Mouse (Mus musculus): ENCODE data around the gene Plp2.
"Not testable (repeated sequence)": the region's sequence is repeated elsewhere in the genome, so short reads cannot be mapped to it uniquely, and the experiment has no call there.

The Plp2 gene

GRCm38 (mm10) chrX:7670921-7671623 lies at the start of gene Plp2:
Gene Plp2, minus strand, starts transcription at chrX:7671390.
- no peak for DNase-seq (ENCODE audit: low read depth, low spot score)

GRCm38 (mm10) chrX:7716058-7716457 lies 44.9 kb upstream of the Plp2 start:
- not testable (repeated sequence) for DNase-seq (ENCODE audit: low read depth, low spot score)

GRCm38 (mm10) chrX:7714135-7714899 lies 43.1 kb upstream of the Plp2 start, which contains the start of gene Wdr45:
Gene Wdr45, plus strand, starts transcription at chrX:7714333.
- peak; percentile 85 for DNase-seq (ENCODE audit: low read depth, low spot score)

GRCm38 (mm10) chrX:7713764-7714134 lies 42.6 kb upstream of the Plp2 start:
- not testable (repeated sequence) for DNase-seq (ENCODE audit: low read depth, low spot score)

- DNase-seq (ENCODE audit: low read depth, low spot score), result peak; percentile 80
Observed at GRCm38 (mm10) chrX:7696954-7697381, 25.8 kb upstream of the Plp2 start, which contains the start of gene Gpkow. Gene Gpkow, plus strand, starts transcription at chrX:7697131.

GRCm38 (mm10) chrX:7696520-7696919 lies 25.3 kb upstream of the Plp2 start:
- no peak for DNase-seq (ENCODE audit: low read depth, low spot score)

GRCm38 (mm10) chrX:7692862-7693261 lies 21.7 kb upstream of the Plp2 start:
- no peak for DNase-seq (ENCODE audit: low read depth, low spot score)

- no peak for DNase-seq (ENCODE audit: low read depth, low spot score)
Observed at GRCm38 (mm10) chrX:7690486-7690885, 19.3 kb upstream of the Plp2 start.

GRCm38 (mm10) chrX:7688321-7688720 lies 17.1 kb upstream of the Plp2 start:
- DNase-seq (ENCODE audit: low read depth, low spot score), result no peak

- no peak for DNase-seq (ENCODE audit: low read depth, low spot score)
Observed at GRCm38 (mm10) chrX:7680864-7681263, 9.7 kb upstream of the Plp2 start, which contains the start of gene Magix. Gene Magix, minus strand, starts transcription at chrX:7681251.

GRCm38 (mm10) chrX:7680057-7680412 lies 8.8 kb upstream of the Plp2 start:
- DNase-seq (ENCODE audit: low read depth, low spot score), result no peak

- DNase-seq (ENCODE audit: low read depth, low spot score), result peak; percentile 69
Observed at GRCm38 (mm10) chrX:7679405-7680056, 8.3 kb upstream of the Plp2 start.

GRCm38 (mm10) chrX:7678986-7679385 lies 7.8 kb upstream of the Plp2 start:
- no peak for DNase-seq (ENCODE audit: low read depth, low spot score)

- DNase-seq (ENCODE audit: low read depth, low spot score), result no peak
Observed at GRCm38 (mm10) chrX:7675001-7675380, 3.8 kb upstream of the Plp2 start.

- DNase-seq (ENCODE audit: low read depth, low spot score), result no peak
Observed at GRCm38 (mm10) chrX:7674284-7675000, 3.3 kb upstream of the Plp2 start.

- DNase-seq (ENCODE audit: low read depth, low spot score), result no peak
Observed at GRCm38 (mm10) chrX:7673578-7674281, 2.5 kb upstream of the Plp2 start.

GRCm38 (mm10) chrX:7672739-7673138 lies 1.5 kb upstream of the Plp2 start:
- DNase-seq (ENCODE audit: low read depth, low spot score), result no peak

GRCm38 (mm10) chrX:7670390-7670881 lies 754 bp downstream of the Plp2 start:
- DNase-seq (ENCODE audit: low read depth, low spot score), result no peak

GRCm38 (mm10) chrX:7665739-7666502 lies 5.3 kb downstream of the Plp2 start:
- DNase-seq (ENCODE audit: low read depth, low spot score), result no peak

GRCm38 (mm10) chrX:7664791-7665190 lies 6.4 kb downstream of the Plp2 start:
- no peak for DNase-seq (ENCODE audit: low read depth, low spot score)

All from c-Kit-negative CD71-positive TER-119-positive erythroid progenitor cells, embryonic 14.5 days (primary cell).